Mouse (Mus musculus): ENCODE data around the gene Tmem63a.

DNA sequence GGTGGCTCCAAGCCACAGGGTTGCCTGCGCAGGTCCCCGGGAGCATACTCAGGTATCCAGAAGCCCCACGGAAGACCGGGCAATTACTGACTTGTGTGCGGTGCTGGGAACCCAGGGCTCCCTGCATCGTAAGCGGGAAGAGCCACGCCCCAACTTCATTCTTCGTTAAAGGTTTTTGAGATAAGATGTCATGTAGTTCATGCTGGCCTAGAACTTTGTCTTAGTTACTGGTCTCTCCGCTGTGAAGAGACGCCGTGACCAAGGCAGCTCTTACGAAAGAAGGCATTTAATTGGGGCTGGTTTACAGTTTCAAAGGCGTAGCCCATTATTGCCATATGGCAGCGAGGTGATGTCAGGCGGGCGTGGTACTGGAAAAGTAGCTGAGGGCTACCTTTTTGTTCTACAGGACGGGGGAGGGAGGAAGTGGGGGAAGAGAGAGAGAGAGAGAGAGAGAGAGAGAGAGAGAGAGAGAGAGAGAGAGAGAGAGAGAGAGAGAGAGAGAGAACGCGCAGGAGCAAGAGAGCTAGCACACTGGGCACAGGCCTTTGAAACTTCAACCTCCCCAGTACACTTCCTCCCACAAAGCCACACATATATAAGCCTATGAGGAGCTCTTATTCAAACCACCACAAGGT lies 30.4 kb upstream of the Tmem63a start:
- TF ChIP-seq POLR2A (IDR thresholded peaks at IDR 0.05; ENCODE audit: borderline replicate concordance, extremely low read depth, insufficient read depth, insufficient read length, poor library complexity, severe bottlenecking) (no peak), CTCF (IDR thresholded peaks at IDR 0.05; ENCODE audit: borderline replicate concordance, extremely low read depth, insufficient read depth, insufficient read length) (no peak)

Data from brain, embryonic 14.5 days (tissue).